Comparison of ENCODE assay signal across 10 mouse cellular contexts in genomic region chr8:78598237-78598636, GRCm38 (mm10).
DNase-seq lines count a peak whose midpoint lies in the region; ATAC-seq and TF ChIP-seq lines count a peak whose summit lies in the region.
"Had no signal": no experiment of that assay in that cellular context is flagged by ENCODE, and none has a peak within 500 bp of the region (broad histone marks: within the 10 kb centered on the region; RNA-seq: fewer than 3 reads in every experiment).

No protein-coding gene starts in this region.

- peak; percentile 80 for ATAC-seq in heart, embryonic 15.5 days (replicated peaks; ENCODE audit: insufficient number of reproducible peaks, insufficient read depth, low FRiP score, low read depth)
- ATAC-seq: intestine, postnatal 0 days had no signal

- no peak overlapping the region for H3K4me3 ChIP-seq in MEL (ENCODE audit: control insufficient read depth in 1 of 2, insufficient read depth in 1 of 2, low read depth in 2 of 2, low read length in 2 of 2)
- H3K4me3 ChIP-seq in heart, embryonic 15.5 days: no peak overlapping the region

- no peak for TF ChIP-seq CTCF in MEL (IDR thresholded peaks at IDR 0.05 in 2 of 3, conservative IDR thresholded peaks at IDR 0.05 in 1 of 3; ENCODE audit: control insufficient read depth in 1 of 3, insufficient read depth in 1 of 3, low read depth in 2 of 3, low read length in 3 of 3, poor library complexity in 1 of 3, severe bottlenecking in 1 of 3)

- no peak for TF ChIP-seq POLR2A in MEL (IDR thresholded peaks at IDR 0.05; ENCODE audit: control insufficient read depth in 1 of 2, insufficient read depth in 1 of 2, low read depth in 1 of 2, low read length in 2 of 2, poor library complexity in 1 of 2)

- TF ChIP-seq RAD21 in MEL (IDR thresholded peaks at IDR 0.05; ENCODE audit: low read depth, low read length): no peak

- no peak overlapping the region for H3K27ac ChIP-seq in MEL (ENCODE audit: control insufficient read depth, low read depth, low read length)
- no peak overlapping the region for H3K27ac ChIP-seq in heart, embryonic 15.5 days

- TF ChIP-seq EP300 in MEL (IDR thresholded peaks at IDR 0.05; ENCODE audit: low read depth in 1 of 2, low read length in 2 of 2): no peak

- peak; percentile 48 to 52 for DNase-seq in cerebellum, postnatal 14 days
- DNase-seq in cerebellum, adult 11 months: no peak
- peak; percentile 10 for DNase-seq in MEL (ENCODE audit: low read depth, low spot score)
- DNase-seq in kidney, postnatal 4 days: peak; percentile 68 to 76
- DNase-seq in spleen, postnatal 10 days (ENCODE audit: low spot score in 2 of 2): no peak
- DNase-seq in thymus, postnatal 4 days: no peak
- DNase-seq in layer of hippocampus, postnatal 25 days (ENCODE audit: extremely low spot score in 1 of 2, low spot score in 1 of 2): no peak
- DNase-seq: B cell, adult 2 months had no signal

- no peaks in the 10 kb centered on the region for H3K4me1 ChIP-seq in MEL (ENCODE audit: control insufficient read depth in 1 of 2, insufficient read depth in 2 of 2, low read length in 2 of 2)
- H3K4me1 ChIP-seq in heart, embryonic 15.5 days (replicated peaks): peaks cover 11% of the 10 kb centered on the region

- WGBS in heart, embryonic 15.5 days: 15% methylated on average over 3 of the region's 3 CpGs

- H3K79me2 ChIP-seq in MEL (ENCODE audit: control insufficient read depth, insufficient read depth, low read length, poor library complexity): no peaks in the 10 kb centered on the region

- no peaks in the 10 kb centered on the region for H3K9me3 ChIP-seq in MEL (replicated peaks; ENCODE audit: insufficient read depth, low read length)
- H3K9me3 ChIP-seq in heart, embryonic 15.5 days (replicated peaks): no peaks in the 10 kb centered on the region

- no peaks in the 10 kb centered on the region for H3K36me3 ChIP-seq in MEL (ENCODE audit: control insufficient read depth in 1 of 2, insufficient read depth in 2 of 2, low read length in 2 of 2)
- no peaks in the 10 kb centered on the region for H3K36me3 ChIP-seq in heart, embryonic 15.5 days

- no peak overlapping the region for H3K4me2 ChIP-seq in heart, embryonic 15.5 days

- no peaks in the 10 kb centered on the region for H3K27me3 ChIP-seq in MEL (ENCODE audit: control insufficient read depth in 1 of 2, insufficient read depth in 2 of 2, low read length in 2 of 2)
- H3K27me3 ChIP-seq in heart, embryonic 15.5 days: no peaks in the 10 kb centered on the region

- H3K9ac ChIP-seq in MEL (ENCODE audit: control insufficient read depth, low read depth, low read length, poor library complexity, severe bottlenecking): no peak overlapping the region
- no peak overlapping the region for H3K9ac ChIP-seq in heart, embryonic 15.5 days

TF ChIP-seq in MEL, 35 proteins besides CTCF, POLR2A, EP300 and RAD21:
- TF ChIP-seq RCOR1 (IDR thresholded peaks at IDR 0.05; ENCODE audit: low read depth, low read length) (no peak), NELFE (IDR thresholded peaks at IDR 0.05; ENCODE audit: low read depth, low read length) (no peak), MAZ (IDR thresholded peaks at IDR 0.05; ENCODE audit: low read depth, low read length) (no peak)

Comparison
In these comparisons a context has a peak if more than half of its experiments do, and no peak if none do; other contexts are left out.
1. DNase-seq: peak in cerebellum, postnatal 14 days (2 of 2), MEL (single experiment) and kidney, postnatal 4 days (2 of 2); none in cerebellum, adult 11 months (single experiment), spleen, postnatal 10 days (0 of 2), thymus, postnatal 4 days (single experiment) and layer of hippocampus, postnatal 25 days (0 of 2).